Mouse (Mus musculus) heart, postnatal 0 days (tissue): ENCODE measurements around the gene Pts.

Experiments used
- CTCF ChIP-seq: IDR thresholded peaks from 2 replicates; pipeline ENCODE4 v1.5.1; 2016; ENCODE audit warnings: antibody characterized with exemption, control low read depth, low read depth
- EP300 ChIP-seq: IDR thresholded peaks from 2 replicates; pipeline ENCODE4 v1.6.1; 2016; ENCODE audit warnings: antibody characterized with exemption, low read depth

DNA sequence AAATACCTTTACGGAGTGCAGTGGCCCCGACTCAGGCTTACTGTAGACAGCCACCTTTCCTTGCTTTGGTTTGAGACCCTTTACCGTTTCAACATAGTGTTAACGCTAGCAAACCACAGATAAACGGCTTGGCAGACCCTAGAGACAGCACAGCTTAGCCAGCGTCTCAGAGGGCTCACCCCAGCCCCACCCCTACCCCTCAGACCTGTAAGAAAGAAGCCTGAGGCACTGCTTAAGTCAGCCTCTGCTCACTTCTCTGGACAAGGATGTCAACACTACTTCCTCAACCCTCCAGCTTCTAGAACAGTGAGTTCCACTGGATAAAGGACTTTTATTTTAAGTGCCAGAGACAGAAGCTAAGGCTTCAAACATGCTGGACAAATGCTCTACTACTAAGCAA is 32.0 kb downstream of the Pts start:
- no peak for TF ChIP-seq CTCF
- TF ChIP-seq EP300, result no peak
